Mouse (Mus musculus): ENCODE results near the gene Gm17949.
"Not testable (repeated sequence)": the region's sequence is repeated elsewhere in the genome, so short reads cannot be mapped to it uniquely, and the experiment has no call there.

Gene Gm17949

GRCm38 (mm10) chr17:57051679-57052078 is 40.4 kb downstream of the Gm17949 start:
- DNase-seq, result not testable (repeated sequence)

GRCm38 (mm10) chr17:57056246-57056645 is 45.0 kb downstream of the Gm17949 start:
- DNase-seq, result no peak

GRCm38 (mm10) chr17:57058891-57059485 is 47.7 kb downstream of the Gm17949 start, which contains the start of gene Crb3:
Crb3 (plus strand) TSS chr17:57059105.
- DNase-seq, result peak; percentile 23

- peak; percentile 74 for DNase-seq
These were observed 48.3 kb downstream of the Gm17949 start, which contains the start of gene Slc25a23 for GRCm38 (mm10) chr17:57059486-57059977. Slc25a23 (minus strand) TSS chr17:57059863.

- peak; percentile 93 for DNase-seq
These were observed 49.0 kb downstream of the Gm17949 start for GRCm38 (mm10) chr17:57060231-57060801.

- no peak for DNase-seq
These were observed 49.8 kb downstream of the Gm17949 start for GRCm38 (mm10) chr17:57061069-57061468.

- DNase-seq, result peak; percentile 34
These were observed 50.8 kb downstream of the Gm17949 start for GRCm38 (mm10) chr17:57062011-57062521.

GRCm38 (mm10) chr17:57062548-57062947 is 51.3 kb downstream of the Gm17949 start:
- no peak for DNase-seq

GRCm38 (mm10) chr17:57063031-57063430 is 51.8 kb downstream of the Gm17949 start:
- DNase-seq, result no peak

- peak; percentile 32 for DNase-seq
These were observed 55.6 kb downstream of the Gm17949 start for GRCm38 (mm10) chr17:57066908-57067307.

GRCm38 (mm10) chr17:57070272-57070671 is 59.0 kb downstream of the Gm17949 start:
- DNase-seq, result no peak

- peak; percentile 73 for DNase-seq
These were observed 59.4 kb downstream of the Gm17949 start for GRCm38 (mm10) chr17:57070699-57071098.
